Mouse (Mus musculus): ENCODE results near the gene Rbm19. TPM values are rescaled to one million over a fixed set of nuclear protein-coding genes. Genes with fewer than 3 reads are reported as not detected.

The Rbm19 gene
- polyA plus RNA-seq, 1 experiment from 2014 or later: 12.8 TPM

DNA sequence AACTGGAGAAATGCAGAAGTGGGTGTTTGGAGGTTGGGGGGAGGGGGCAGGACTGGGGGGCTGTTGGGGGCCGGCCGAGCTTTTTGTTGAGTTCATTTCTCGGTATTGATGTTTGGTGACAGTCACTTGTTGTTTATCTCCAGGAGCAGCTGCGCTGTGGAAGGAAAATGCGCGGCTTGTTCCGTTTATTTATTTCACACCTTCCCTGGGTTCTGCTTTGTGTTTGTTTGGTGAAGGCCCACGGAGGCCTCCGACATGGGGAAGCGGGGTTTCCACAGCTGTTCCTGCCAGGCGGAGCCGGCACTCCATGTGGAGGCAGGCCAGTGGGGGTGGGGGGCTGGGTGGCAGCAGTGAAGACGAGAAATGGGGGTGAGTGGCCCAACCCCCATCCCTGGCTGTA lies 78.7 kb downstream of the Rbm19 start:
- H3K27me3 ChIP-seq (replicated peaks; ENCODE audit: control insufficient read depth, insufficient read depth, low read length): no peaks in the 10 kb centered on the region
- 13% methylated on average over 13 of the region's 13 CpGs for WGBS
- H3K4me1 ChIP-seq (ENCODE audit: control insufficient read depth, insufficient read depth, low read length): peaks cover 31% of the 10 kb centered on the region
- no peaks in the 10 kb centered on the region for H3K9me3 ChIP-seq (replicated peaks; ENCODE audit: control insufficient read depth, low read length)
- H3K36me3 ChIP-seq (ENCODE audit: control insufficient read depth, insufficient read depth, low read length): peaks cover 13% of the 10 kb centered on the region
- H3K27ac ChIP-seq (ENCODE audit: low read depth, low read length): peak overlapping the region; percentile 92
- no peak overlapping the region for H3K4me3 ChIP-seq (ENCODE audit: low read depth, low read length)
- DNase-seq (ENCODE audit: low spot score) (peak; percentile 87), ATAC-seq (peak; percentile 77)
- peak overlapping the region; percentile 33 for H3K4me2 ChIP-seq (ENCODE audit: low read length)
- H3K9ac ChIP-seq (ENCODE audit: low read length): peak overlapping the region; percentile 41

DNA sequence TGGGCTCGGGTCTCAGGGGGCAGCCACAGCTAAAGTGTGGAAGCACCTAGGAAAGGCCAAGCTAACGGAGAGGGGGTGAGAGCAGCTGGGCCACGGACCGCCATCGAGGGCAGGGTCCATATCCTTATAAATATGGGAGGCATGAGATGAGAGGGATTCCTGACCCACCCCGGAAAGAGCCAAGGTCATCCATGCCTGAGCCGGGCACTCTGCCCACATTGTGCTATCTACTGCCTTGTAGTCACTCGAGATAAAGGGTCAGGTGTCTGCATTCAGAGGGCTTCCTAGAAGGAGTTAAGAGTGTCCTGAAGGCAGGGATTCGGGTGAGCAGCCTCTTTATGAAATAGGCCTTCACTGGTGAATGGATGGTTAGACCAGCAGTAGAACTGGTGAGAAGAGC lies 80.6 kb downstream of the Rbm19 start:
- Histone ChIP-seq H3K4me3 (ENCODE audit: low read depth, low read length) (no peak overlapping the region), H3K4me1 (ENCODE audit: control insufficient read depth, insufficient read depth, low read length) (peaks cover 30% of the 10 kb centered on the region), H3K27me3 (replicated peaks; ENCODE audit: control insufficient read depth, insufficient read depth, low read length) (no peaks in the 10 kb centered on the region), H3K9ac (ENCODE audit: low read length) (no peak overlapping the region; the same call in 1 of the 2 replicates), H3K9me3 (replicated peaks; ENCODE audit: control insufficient read depth, low read length) (no peaks in the 10 kb centered on the region), H3K36me3 (ENCODE audit: control insufficient read depth, insufficient read depth, low read length) (peaks cover 13% of the 10 kb centered on the region), H3K27ac (ENCODE audit: low read depth, low read length) (no peak overlapping the region), H3K4me2 (ENCODE audit: low read length) (no peak overlapping the region)
- 86% methylated on average over 9 of the region's 9 CpGs for WGBS
- DNase-seq (ENCODE audit: low spot score) (no peak), ATAC-seq (no peak)

- Histone ChIP-seq H3K36me3 (ENCODE audit: control insufficient read depth, insufficient read depth, low read length) (peaks cover 13% of the 10 kb centered on the region), H3K9me3 (replicated peaks; ENCODE audit: control insufficient read depth, low read length) (no peaks in the 10 kb centered on the region), H3K9ac (ENCODE audit: low read length) (no peak overlapping the region), H3K27me3 (replicated peaks; ENCODE audit: control insufficient read depth, insufficient read depth, low read length) (no peaks in the 10 kb centered on the region), H3K27ac (ENCODE audit: low read depth, low read length) (no peak overlapping the region), H3K4me3 (ENCODE audit: low read depth, low read length) (no peak overlapping the region), H3K4me1 (ENCODE audit: control insufficient read depth, insufficient read depth, low read length) (peaks cover 30% of the 10 kb centered on the region), H3K4me2 (ENCODE audit: low read length) (no peak overlapping the region)
- DNase-seq (ENCODE audit: low spot score): no peak
- 69% methylated on average over 10 of the region's 10 CpGs for WGBS
- no peak for ATAC-seq
These were observed 81.6 kb downstream of the Rbm19 start for GRCm38 (mm10) chr5:120197813-120198387.

DNA sequence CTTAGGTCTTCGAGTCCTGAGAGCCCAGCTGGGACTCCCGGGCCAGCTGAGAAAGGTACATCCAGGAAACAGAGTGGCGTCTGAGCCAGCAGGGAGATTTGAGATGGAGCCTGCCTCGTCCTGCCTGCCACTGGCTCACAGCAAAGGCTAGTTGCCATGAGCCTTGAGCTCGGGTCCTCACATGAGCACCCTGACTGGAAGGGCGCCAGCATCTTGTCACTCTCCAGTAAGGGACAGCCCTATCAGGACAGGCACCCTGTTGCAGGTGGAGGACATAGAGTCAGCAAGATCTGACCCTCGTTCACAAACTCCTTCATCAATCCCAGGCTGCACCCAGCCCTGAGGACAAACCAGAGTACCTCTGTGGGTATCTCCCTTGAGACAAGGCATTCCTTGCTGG lies 83.6 kb downstream of the Rbm19 start:
- WGBS: 87% methylated on average over 7 of the region's 7 CpGs
- Histone ChIP-seq H3K27me3 (replicated peaks; ENCODE audit: control insufficient read depth, insufficient read depth, low read length) (no peaks in the 10 kb centered on the region), H3K9ac (ENCODE audit: low read length) (no peak overlapping the region), H3K9me3 (replicated peaks; ENCODE audit: control insufficient read depth, low read length) (no peaks in the 10 kb centered on the region), H3K27ac (ENCODE audit: low read depth, low read length) (no peak overlapping the region), H3K4me3 (ENCODE audit: low read depth, low read length) (no peak overlapping the region), H3K36me3 (ENCODE audit: control insufficient read depth, insufficient read depth, low read length) (peaks cover 13% of the 10 kb centered on the region), H3K4me2 (ENCODE audit: low read length) (no peak overlapping the region), H3K4me1 (ENCODE audit: control insufficient read depth, insufficient read depth, low read length) (peaks cover 16% of the 10 kb centered on the region)
- ATAC-seq (no peak), DNase-seq (ENCODE audit: low spot score) (no peak)

DNA sequence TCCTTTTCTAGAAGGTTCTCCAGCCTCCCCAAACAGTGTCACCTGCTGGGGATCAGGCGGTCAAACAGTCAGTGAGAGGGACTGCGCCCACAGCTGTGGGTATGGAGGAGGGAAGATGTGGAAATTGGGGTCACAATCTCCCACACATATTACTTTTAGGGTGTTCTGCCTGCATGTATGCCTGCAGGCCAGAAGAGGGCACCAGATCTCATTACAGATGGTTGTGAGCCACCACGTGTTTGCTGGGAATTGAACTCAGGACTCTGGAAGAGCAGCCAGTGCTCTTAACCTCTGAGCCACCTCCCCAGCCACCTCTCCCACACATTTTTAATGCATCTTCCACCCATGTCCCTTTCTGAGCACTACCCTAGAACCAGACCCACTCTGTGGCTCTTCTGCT lies 88.1 kb downstream of the Rbm19 start:
- 83% methylated on average over 3 of the region's 3 CpGs for WGBS
- peaks cover 16% of the 10 kb centered on the region for H3K4me1 ChIP-seq (ENCODE audit: control insufficient read depth, insufficient read depth, low read length)
- ATAC-seq: no peak

DNA sequence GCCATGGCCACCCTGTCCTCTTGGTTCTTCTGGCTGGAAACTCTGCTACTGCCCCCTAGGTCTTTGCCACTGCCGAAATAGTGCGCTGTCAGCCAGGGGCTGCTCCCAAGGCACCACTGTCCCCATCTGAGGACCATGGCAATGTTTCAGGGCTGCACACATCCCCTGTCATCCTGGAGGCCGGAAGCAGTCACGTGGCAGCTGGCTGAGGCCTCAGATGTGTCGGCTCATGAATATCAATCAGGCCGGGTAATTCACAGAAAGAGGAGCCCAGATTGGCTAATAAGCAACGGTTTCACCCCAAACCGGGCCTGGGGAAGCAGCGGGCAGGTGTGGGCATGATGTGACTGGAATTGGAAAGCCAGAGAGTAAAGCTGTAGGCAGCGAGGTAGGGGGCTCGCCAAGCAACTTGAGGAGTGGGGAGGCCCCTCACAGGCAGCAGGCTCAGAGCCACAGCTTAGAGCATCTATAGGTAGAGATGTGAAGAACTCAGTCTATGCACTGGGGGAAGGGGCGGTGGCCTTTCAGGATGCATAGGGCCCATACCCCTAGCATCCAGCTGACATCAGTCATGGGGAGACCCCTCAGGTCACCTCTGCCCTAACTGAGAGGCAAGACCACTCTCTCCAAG lies 90.2 kb downstream of the Rbm19 start:
- Histone ChIP-seq H3K9me3 (replicated peaks; ENCODE audit: control insufficient read depth, low read length) (no peaks in the 10 kb centered on the region), H3K27ac (ENCODE audit: low read depth, low read length) (peak overlapping the region; percentile 45; the same call in 1 of the 2 replicates), H3K4me1 (ENCODE audit: control insufficient read depth, insufficient read depth, low read length) (peaks cover 30% of the 10 kb centered on the region), H3K27me3 (replicated peaks; ENCODE audit: control insufficient read depth, insufficient read depth, low read length) (no peaks in the 10 kb centered on the region), H3K4me3 (ENCODE audit: low read depth, low read length) (no peak overlapping the region), H3K4me2 (ENCODE audit: low read length) (no peak overlapping the region), H3K36me3 (ENCODE audit: control insufficient read depth, insufficient read depth, low read length) (no peaks in the 10 kb centered on the region), H3K9ac (ENCODE audit: low read length) (no peak overlapping the region)
- peak; percentile 82 for DNase-seq (ENCODE audit: low spot score)
- peak; percentile 73 for ATAC-seq
- WGBS: 23% methylated on average over 12 of the region's 12 CpGs

More for the DNA sequence above, 88.1 kb downstream of the Rbm19 start:
- no peak for DNase-seq (ENCODE audit: low spot score)
- Histone ChIP-seq H3K4me3 (ENCODE audit: low read depth, low read length) (no peak overlapping the region), H3K27me3 (replicated peaks; ENCODE audit: control insufficient read depth, insufficient read depth, low read length) (no peaks in the 10 kb centered on the region), H3K9me3 (replicated peaks; ENCODE audit: control insufficient read depth, low read length) (no peaks in the 10 kb centered on the region), H3K9ac (ENCODE audit: low read length) (no peak overlapping the region), H3K4me2 (ENCODE audit: low read length) (no peak overlapping the region), H3K27ac (ENCODE audit: low read depth, low read length) (no peak overlapping the region), H3K36me3 (ENCODE audit: control insufficient read depth, insufficient read depth, low read length) (peaks cover 5% of the 10 kb centered on the region; the same call in 1 of the 2 replicates)

DNA sequence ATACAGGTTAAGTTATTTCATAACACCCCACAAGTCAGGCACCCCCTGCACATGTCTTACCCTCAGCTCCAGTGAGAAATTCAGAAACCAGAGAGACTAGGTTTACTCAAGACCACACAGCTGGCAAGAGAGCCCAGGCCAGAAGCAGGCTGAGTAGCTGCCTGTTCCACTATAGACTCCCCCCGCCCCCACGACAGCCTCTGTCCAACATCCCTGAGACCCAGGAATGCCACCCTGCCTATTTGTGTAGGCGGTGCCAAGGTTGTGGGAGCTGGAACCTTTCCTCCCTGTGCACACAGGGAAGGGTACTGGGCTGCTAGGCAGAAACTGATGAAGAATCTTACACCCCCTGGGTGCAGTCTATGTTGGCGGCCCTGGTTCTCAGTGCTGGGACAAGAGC lies 91.2 kb downstream of the Rbm19 start:
- no peak overlapping the region for H3K9ac ChIP-seq (ENCODE audit: low read length)
- peaks cover 31% of the 10 kb centered on the region for H3K4me1 ChIP-seq (ENCODE audit: control insufficient read depth, insufficient read depth, low read length)
- no peaks in the 10 kb centered on the region for H3K36me3 ChIP-seq (ENCODE audit: control insufficient read depth, insufficient read depth, low read length)
- 68% methylated on average over 4 of the region's 4 CpGs for WGBS
- no peak overlapping the region for H3K4me3 ChIP-seq (ENCODE audit: low read depth, low read length)
- H3K27me3 ChIP-seq (replicated peaks; ENCODE audit: control insufficient read depth, insufficient read depth, low read length): no peaks in the 10 kb centered on the region
- H3K27ac ChIP-seq (ENCODE audit: low read depth, low read length): no peak overlapping the region
- H3K4me2 ChIP-seq (ENCODE audit: low read length): no peak overlapping the region
- ATAC-seq: no peak
- no peak for DNase-seq (ENCODE audit: low spot score)
- H3K9me3 ChIP-seq (replicated peaks; ENCODE audit: control insufficient read depth, low read length): no peaks in the 10 kb centered on the region

- 2% methylated on average over 11 of the region's 11 CpGs for WGBS
- Histone ChIP-seq H3K4me3 (ENCODE audit: low read depth, low read length) (no peak overlapping the region; the same call in 1 of the 2 replicates), H3K9me3 (replicated peaks; ENCODE audit: control insufficient read depth, low read length) (no peaks in the 10 kb centered on the region), H3K36me3 (ENCODE audit: control insufficient read depth, insufficient read depth, low read length) (no peaks in the 10 kb centered on the region), H3K27ac (ENCODE audit: low read depth, low read length) (peak overlapping the region; percentile 44; the same call in 1 of the 2 replicates), H3K27me3 (replicated peaks; ENCODE audit: control insufficient read depth, insufficient read depth, low read length) (no peaks in the 10 kb centered on the region), H3K4me1 (ENCODE audit: control insufficient read depth, insufficient read depth, low read length) (peaks cover 35% of the 10 kb centered on the region), H3K4me2 (ENCODE audit: low read length) (peak overlapping the region; percentile 39), H3K9ac (ENCODE audit: low read length) (no peak overlapping the region)
- ATAC-seq (peak; percentile 53), DNase-seq (ENCODE audit: low spot score) (peak; percentile 84)
These were observed 94.4 kb downstream of the Rbm19 start for GRCm38 (mm10) chr5:120210668-120211067.

DNA sequence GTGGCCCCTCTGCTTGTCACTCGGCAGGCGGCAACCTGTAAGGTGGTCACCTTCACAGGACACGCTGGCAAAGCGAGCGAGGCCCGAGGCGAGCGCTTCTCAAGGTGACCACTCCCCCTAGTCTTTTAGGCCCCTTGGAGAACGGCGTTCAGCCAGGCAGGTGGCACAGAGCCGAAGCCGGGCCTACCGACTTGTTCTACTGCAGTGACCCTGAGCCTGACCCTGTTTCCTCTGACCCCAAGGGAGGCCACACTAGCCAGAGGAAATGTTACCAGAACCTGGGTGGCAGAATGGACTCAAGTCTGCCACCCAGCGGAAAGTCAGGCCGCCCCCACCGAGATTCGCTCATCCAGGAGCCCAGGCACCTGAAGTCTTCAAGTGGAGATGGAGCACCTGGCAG lies 94.9 kb downstream of the Rbm19 start:
- WGBS: 10% methylated on average over 17 of the region's 17 CpGs
- ATAC-seq (no peak), DNase-seq (ENCODE audit: low spot score) (no peak)
- H3K9ac ChIP-seq (ENCODE audit: low read length): no peak overlapping the region
- H3K4me2 ChIP-seq (ENCODE audit: low read length): peak overlapping the region; percentile 39
- no peaks in the 10 kb centered on the region for H3K9me3 ChIP-seq (replicated peaks; ENCODE audit: control insufficient read depth, low read length)
- peak overlapping the region; percentile 44; the same call in 1 of the 2 replicates for H3K27ac ChIP-seq (ENCODE audit: low read depth, low read length)
- no peaks in the 10 kb centered on the region for H3K36me3 ChIP-seq (ENCODE audit: control insufficient read depth, insufficient read depth, low read length)
- H3K4me3 ChIP-seq (ENCODE audit: low read depth, low read length): no peak overlapping the region; the same call in 1 of the 2 replicates
- H3K27me3 ChIP-seq (replicated peaks; ENCODE audit: control insufficient read depth, insufficient read depth, low read length): no peaks in the 10 kb centered on the region
- peaks cover 31% of the 10 kb centered on the region for H3K4me1 ChIP-seq (ENCODE audit: control insufficient read depth, insufficient read depth, low read length)
